Mouse (Mus musculus): ENCODE measurements around the gene Gm45837. TPM values are rescaled to one million over a fixed set of nuclear protein-coding genes. Genes with fewer than 3 reads are reported as not detected.

Gm45837 gene
- polyA plus RNA-seq, 1 experiment: not detected

- 92% methylated on average over 6 of the region's 6 CpGs for WGBS
- no peak overlapping the region for H3K4me3 ChIP-seq (ENCODE audit: control insufficient read depth, insufficient read depth, low read length)
- H3K27me3 ChIP-seq (ENCODE audit: control insufficient read depth, insufficient read depth, low read length): no peaks in the 10 kb centered on the region
- TF ChIP-seq CTCF (IDR thresholded peaks at IDR 0.05; ENCODE audit: borderline replicate concordance, control insufficient read depth, extremely low read depth, insufficient read depth, low read length, poor library complexity) (no peak), POLR2A (IDR thresholded peaks at IDR 0.05; ENCODE audit: control insufficient read depth, extremely low read depth, insufficient read depth, low read length, poor library complexity) (no peak)
- no peak overlapping the region for H3K27ac ChIP-seq (ENCODE audit: control insufficient read depth, insufficient read depth, low read length)
- H3K4me1 ChIP-seq (replicated peaks; ENCODE audit: control insufficient read depth, insufficient read depth, low read length): peaks cover 3% of the 10 kb centered on the region; the same call in 1 of the 2 replicates
- peaks cover 19% of the 10 kb centered on the region for H3K36me3 ChIP-seq (ENCODE audit: control insufficient read depth, insufficient read depth, low read length)
- no peak for DNase-seq
These were observed 25.4 kb upstream of the Gm45837 start for GRCm38 (mm10) chr7:101385331-101385733.

- no peak for DNase-seq
- H3K36me3 ChIP-seq (ENCODE audit: control insufficient read depth, insufficient read depth, low read length): peaks cover 19% of the 10 kb centered on the region
- H3K4me1 ChIP-seq (replicated peaks; ENCODE audit: control insufficient read depth, insufficient read depth, low read length): peaks cover 3% of the 10 kb centered on the region; the same call in 1 of the 2 replicates
- H3K27me3 ChIP-seq (ENCODE audit: control insufficient read depth, insufficient read depth, low read length): no peaks in the 10 kb centered on the region
- no peak overlapping the region for H3K27ac ChIP-seq (ENCODE audit: control insufficient read depth, insufficient read depth, low read length)
- no peak overlapping the region for H3K4me3 ChIP-seq (ENCODE audit: control insufficient read depth, insufficient read depth, low read length)
- 94% methylated on average over 10 of the region's 10 CpGs for whole genome bisulfite sequencing
- TF ChIP-seq POLR2A (IDR thresholded peaks at IDR 0.05; ENCODE audit: control insufficient read depth, extremely low read depth, insufficient read depth, low read length, poor library complexity) (no peak), CTCF (IDR thresholded peaks at IDR 0.05; ENCODE audit: borderline replicate concordance, control insufficient read depth, extremely low read depth, insufficient read depth, low read length, poor library complexity) (no peak)
These were observed 24.7 kb upstream of the Gm45837 start for GRCm38 (mm10) chr7:101385866-101386452.

- peaks cover 31% of the 10 kb centered on the region for H3K36me3 ChIP-seq (ENCODE audit: control insufficient read depth, insufficient read depth, low read length)
- no peaks in the 10 kb centered on the region for H3K27me3 ChIP-seq (ENCODE audit: control insufficient read depth, insufficient read depth, low read length)
- H3K4me3 ChIP-seq (ENCODE audit: control insufficient read depth, insufficient read depth, low read length): no peak overlapping the region
- WGBS: 41% methylated on average over 6 of the region's 6 CpGs
- TF ChIP-seq POLR2A (IDR thresholded peaks at IDR 0.05; ENCODE audit: control insufficient read depth, extremely low read depth, insufficient read depth, low read length, poor library complexity) (no peak), CTCF (IDR thresholded peaks at IDR 0.05; ENCODE audit: borderline replicate concordance, control insufficient read depth, extremely low read depth, insufficient read depth, low read length, poor library complexity) (no peak)
- H3K4me1 ChIP-seq (replicated peaks; ENCODE audit: control insufficient read depth, insufficient read depth, low read length): no peaks in the 10 kb centered on the region
- H3K27ac ChIP-seq (ENCODE audit: control insufficient read depth, insufficient read depth, low read length): no peak overlapping the region
- DNase-seq: no peak
These were observed 21.4 kb upstream of the Gm45837 start for GRCm38 (mm10) chr7:101389256-101389655.

GRCm38 (mm10) chr7:101391909-101392479 is 18.7 kb upstream of the Gm45837 start:
- H3K4me1 ChIP-seq (replicated peaks; ENCODE audit: control insufficient read depth, insufficient read depth, low read length): no peaks in the 10 kb centered on the region
- H3K4me3 ChIP-seq (ENCODE audit: control insufficient read depth, insufficient read depth, low read length): no peak overlapping the region
- no peak for DNase-seq
- TF ChIP-seq POLR2A (IDR thresholded peaks at IDR 0.05; ENCODE audit: control insufficient read depth, extremely low read depth, insufficient read depth, low read length, poor library complexity) (no peak), CTCF (IDR thresholded peaks at IDR 0.05; ENCODE audit: borderline replicate concordance, control insufficient read depth, extremely low read depth, insufficient read depth, low read length, poor library complexity) (no peak)
- H3K27ac ChIP-seq (ENCODE audit: control insufficient read depth, insufficient read depth, low read length): no peak overlapping the region
- no peaks in the 10 kb centered on the region for H3K27me3 ChIP-seq (ENCODE audit: control insufficient read depth, insufficient read depth, low read length)
- WGBS: 97% methylated on average over 4 of the region's 4 CpGs
- H3K36me3 ChIP-seq (ENCODE audit: control insufficient read depth, insufficient read depth, low read length): peaks cover 44% of the 10 kb centered on the region

- Histone ChIP-seq H3K27ac (ENCODE audit: control insufficient read depth, insufficient read depth, low read length) (no peak overlapping the region), H3K4me3 (ENCODE audit: control insufficient read depth, insufficient read depth, low read length) (no peak overlapping the region), H3K27me3 (ENCODE audit: control insufficient read depth, insufficient read depth, low read length) (no peaks in the 10 kb centered on the region), H3K4me1 (replicated peaks; ENCODE audit: control insufficient read depth, insufficient read depth, low read length) (no peaks in the 10 kb centered on the region), H3K36me3 (ENCODE audit: control insufficient read depth, insufficient read depth, low read length) (peaks cover 43% of the 10 kb centered on the region)
- DNase-seq: no peak
- no peak for TF ChIP-seq POLR2A (IDR thresholded peaks at IDR 0.05; ENCODE audit: control insufficient read depth, extremely low read depth, insufficient read depth, low read length, poor library complexity)
- TF ChIP-seq CTCF (IDR thresholded peaks at IDR 0.05; ENCODE audit: borderline replicate concordance, control insufficient read depth, extremely low read depth, insufficient read depth, low read length, poor library complexity): no peak
- 96% methylated on average over 4 of the region's 4 CpGs for WGBS
These were observed 17.7 kb upstream of the Gm45837 start for GRCm38 (mm10) chr7:101393015-101393414.

- no peak overlapping the region for H3K27ac ChIP-seq (ENCODE audit: control insufficient read depth, insufficient read depth, low read length)
- WGBS: 93% methylated on average over 8 of the region's 8 CpGs
- H3K36me3 ChIP-seq (ENCODE audit: control insufficient read depth, insufficient read depth, low read length): peaks cover 49% of the 10 kb centered on the region
- TF ChIP-seq CTCF (IDR thresholded peaks at IDR 0.05; ENCODE audit: borderline replicate concordance, control insufficient read depth, extremely low read depth, insufficient read depth, low read length, poor library complexity): no peak
- no peak for TF ChIP-seq POLR2A (IDR thresholded peaks at IDR 0.05; ENCODE audit: control insufficient read depth, extremely low read depth, insufficient read depth, low read length, poor library complexity)
- H3K4me1 ChIP-seq (replicated peaks; ENCODE audit: control insufficient read depth, insufficient read depth, low read length): no peaks in the 10 kb centered on the region
- H3K4me3 ChIP-seq (ENCODE audit: control insufficient read depth, insufficient read depth, low read length): no peak overlapping the region
- no peaks in the 10 kb centered on the region for H3K27me3 ChIP-seq (ENCODE audit: control insufficient read depth, insufficient read depth, low read length)
- DNase-seq: no peak
These were observed 16.8 kb upstream of the Gm45837 start for GRCm38 (mm10) chr7:101393694-101394504.
